Comparison of ENCODE assay signal across 16 mouse cellular contexts in genomic region chr2:77777781-77778180, GRCm38 (mm10). TPM values are rescaled to one million over a fixed set of nuclear protein-coding genes. Genes with fewer than 3 reads are reported as not detected.
DNase-seq lines count a peak whose midpoint lies in the region; ATAC-seq and TF ChIP-seq lines count a peak whose summit lies in the region.
"Had no signal": no experiment of that assay in that cellular context is flagged by ENCODE, and none has a peak within 500 bp of the region (broad histone marks: within the 10 kb centered on the region; RNA-seq: fewer than 3 reads in every experiment).

No protein-coding gene starts in this region.

- 33% methylated on average over 6 of the region's 6 CpGs for WGBS in forebrain, embryonic 10.5 days
- 5% methylated on average over 6 of the region's 6 CpGs for WGBS in forebrain, embryonic 15.5 days
- 18% methylated on average over 6 of the region's 6 CpGs for WGBS in midbrain, embryonic 11.5 days
- 60% methylated on average over 6 of the region's 6 CpGs for WGBS in liver, postnatal 0 days (ENCODE audit: insufficient replicate concordance)

- no peaks in the 10 kb centered on the region for H3K9me3 ChIP-seq in forebrain, embryonic 10.5 days
- no peaks in the 10 kb centered on the region for H3K9me3 ChIP-seq in forebrain, embryonic 15.5 days
- no peaks in the 10 kb centered on the region for H3K9me3 ChIP-seq in midbrain, embryonic 11.5 days (ENCODE audit: control insufficient read depth, low read length)
- no peaks in the 10 kb centered on the region for H3K9me3 ChIP-seq in liver, postnatal 0 days (ENCODE audit: low read length)
- H3K9me3 ChIP-seq: embryonic facial prominence, embryonic 15.5 days; hindbrain, embryonic 12.5 days had no signal

- peaks cover 34% of the 10 kb centered on the region for H3K4me1 ChIP-seq in forebrain, embryonic 10.5 days
- peaks cover 8% of the 10 kb centered on the region for H3K4me1 ChIP-seq in forebrain, embryonic 15.5 days
- H3K4me1 ChIP-seq in midbrain, embryonic 11.5 days (ENCODE audit: control insufficient read depth, insufficient read depth, low read length) = peaks cover 20% of the 10 kb centered on the region
- no peaks in the 10 kb centered on the region for H3K4me1 ChIP-seq in liver, postnatal 0 days (ENCODE audit: insufficient read depth)
- H3K4me1 ChIP-seq: embryonic facial prominence, embryonic 15.5 days; hindbrain, embryonic 12.5 days had no signal

- no peak for TF ChIP-seq CTCF in liver, postnatal 0 days (IDR thresholded peaks at IDR 0.05; ENCODE audit: low read depth)

- no peak; the same call in 1 of the 2 replicates for ATAC-seq in forebrain, embryonic 15.5 days (replicated peaks)
- ATAC-seq in midbrain, embryonic 11.5 days (ENCODE audit: low FRiP score) = peak; percentile 70
- no peak for ATAC-seq in liver, postnatal 0 days
- ATAC-seq in granulocyte monocyte progenitor cell, adult 5-6 weeks (replicated peaks; ENCODE audit: poor library complexity, severe bottlenecking) = no peak

- H3K4me3 ChIP-seq in forebrain, embryonic 10.5 days = no peak overlapping the region
- no peak overlapping the region for H3K4me3 ChIP-seq in forebrain, embryonic 15.5 days
- no peak overlapping the region for H3K4me3 ChIP-seq in midbrain, embryonic 11.5 days (ENCODE audit: low read depth, low read length)
- H3K4me3 ChIP-seq in liver, postnatal 0 days (ENCODE audit: low read depth, low read length) = no peak overlapping the region
- H3K4me3 ChIP-seq: embryonic facial prominence, embryonic 15.5 days; hindbrain, embryonic 12.5 days had no signal

- H3K9ac ChIP-seq in forebrain, embryonic 15.5 days (replicated peaks) = no peak overlapping the region
- H3K9ac ChIP-seq in midbrain, embryonic 11.5 days (ENCODE audit: low read length) = no peak overlapping the region
- H3K9ac ChIP-seq in liver, postnatal 0 days (replicated peaks) = no peak overlapping the region
- H3K9ac ChIP-seq: embryonic facial prominence, embryonic 15.5 days; hindbrain, embryonic 12.5 days had no signal

- no peak for TF ChIP-seq EP300 in liver, postnatal 0 days (IDR thresholded peaks at IDR 0.05; ENCODE audit: low read depth)

- H3K27me3 ChIP-seq in forebrain, embryonic 10.5 days (ENCODE audit: poor library complexity, severe bottlenecking) = no peaks in the 10 kb centered on the region; the same call in 1 of the 2 replicates
- H3K27me3 ChIP-seq in forebrain, embryonic 15.5 days = no peaks in the 10 kb centered on the region
- H3K27me3 ChIP-seq in midbrain, embryonic 11.5 days (ENCODE audit: control insufficient read depth, insufficient read depth, low read length) = no peaks in the 10 kb centered on the region
- H3K27me3 ChIP-seq in liver, postnatal 0 days (ENCODE audit: insufficient read depth, low read length) = no peaks in the 10 kb centered on the region
- H3K27me3 ChIP-seq: embryonic facial prominence, embryonic 15.5 days; hindbrain, embryonic 12.5 days had no signal

- H3K36me3 ChIP-seq in forebrain, embryonic 10.5 days (replicated peaks) = no peaks in the 10 kb centered on the region
- no peaks in the 10 kb centered on the region for H3K36me3 ChIP-seq in forebrain, embryonic 15.5 days
- no peaks in the 10 kb centered on the region for H3K36me3 ChIP-seq in midbrain, embryonic 11.5 days (ENCODE audit: control insufficient read depth, insufficient read depth, low read length)
- no peaks in the 10 kb centered on the region for H3K36me3 ChIP-seq in liver, postnatal 0 days (replicated peaks; ENCODE audit: insufficient read depth, low read length)
- H3K36me3 ChIP-seq: embryonic facial prominence, embryonic 15.5 days; hindbrain, embryonic 12.5 days had no signal

- peak overlapping the region; percentile 56; the same call in 1 of the 2 replicates for H3K27ac ChIP-seq in forebrain, embryonic 10.5 days
- H3K27ac ChIP-seq in forebrain, embryonic 15.5 days (replicated peaks) = no peak overlapping the region
- H3K27ac ChIP-seq in midbrain, embryonic 11.5 days (ENCODE audit: low read depth, low read length) = peak overlapping the region; percentile 52
- no peak overlapping the region for H3K27ac ChIP-seq in liver, postnatal 0 days (ENCODE audit: low read depth)
- H3K27ac ChIP-seq: embryonic facial prominence, embryonic 15.5 days; hindbrain, embryonic 12.5 days; macrophage had no signal

- peak; percentile 21 for DNase-seq in forebrain, embryonic 10.5 days (ENCODE audit: extremely low spot score, low spot score)
- DNase-seq in brain, adult 2 months (ENCODE audit: low read depth, low spot score) = peak; percentile 78
- DNase-seq in kidney, adult 18-20 months = peak; percentile 36
- DNase-seq in midbrain, embryonic 11.5 days (ENCODE audit: low spot score, missing footprints) = peak; percentile 91
- DNase-seq in liver, postnatal 0 days = no peak
- DNase-seq in B cell, adult 2 months = no peak
- DNase-seq: adrenal gland, adult 8-10 months; cerebellum, adult 8-10 months; gastrocnemius, postnatal 25 days; liver had no signal

- H3K4me2 ChIP-seq in forebrain, embryonic 15.5 days (replicated peaks) = no peak overlapping the region
- H3K4me2 ChIP-seq in midbrain, embryonic 11.5 days = peak overlapping the region; percentile 20; the same call in 1 of the 2 replicates
- no peak overlapping the region for H3K4me2 ChIP-seq in liver, postnatal 0 days (ENCODE audit: low read depth, low read length)
- H3K4me2 ChIP-seq: embryonic facial prominence, embryonic 15.5 days; hindbrain, embryonic 12.5 days had no signal

RNA-seq across cellular contexts. Expression of gene Zfp385b, which starts 41.7 kb away (rescaled TPM):
- 0.72 and 0.76 TPM in 2 replicates for polyA plus RNA-seq in forebrain, embryonic 10.5 days (2016; fragmentation: Nextera tagmentation; extraction: Ambion mirVana)
- polyA plus RNA-seq in forebrain, embryonic 15.5 days (2015; fragmentation: Nextera tagmentation; extraction: Ambion mirVana) = 8.1 and 8.3 TPM in 2 replicates
- polyA plus RNA-seq in midbrain, embryonic 11.5 days (2014; fragmentation: Nextera tagmentation; extraction: Ambion mirVana) = 1.7 and 2.3 TPM in 2 replicates
- 4.8 and 6.8 TPM in 2 replicates for polyA plus RNA-seq in liver, postnatal 0 days (2015; fragmentation: Nextera tagmentation; extraction: Ambion mirVana)
- not detected in 2 replicates for total RNA-seq in granulocyte monocyte progenitor cell, adult 5-6 weeks (2014; fragmentation: Nextera tagmentation)
- total RNA-seq in granulocyte monocyte progenitor cell, adult 5-6 weeks (2017) = not detected in 2 replicates
- polyA plus RNA-seq: macrophage; spleen, adult 2 months had no signal

Comparison
In these comparisons a context has a peak if more than half of its experiments do, and no peak if none do; other contexts are left out.
1. H3K27ac ChIP-seq: peak in forebrain, embryonic 10.5 days (single experiment) and midbrain, embryonic 11.5 days (single experiment); none in forebrain, embryonic 15.5 days (single experiment) and liver, postnatal 0 days (single experiment).
2. DNase-seq: peak in forebrain, embryonic 10.5 days (single experiment), brain, adult 2 months (single experiment), kidney, adult 18-20 months (single experiment) and midbrain, embryonic 11.5 days (single experiment); none in liver, postnatal 0 days (single experiment) and B cell, adult 2 months (0 of 2).